Mouse (Mus musculus) neural tube, embryonic 14.5 days (tissue): ENCODE data around the gene Plekho1. TPM values are rescaled to one million over a fixed set of nuclear protein-coding genes. Genes with fewer than 3 reads are reported as not detected.
"Not testable (repeated sequence)": the region's sequence is repeated elsewhere in the genome, so short reads cannot be mapped to it uniquely, and the experiment has no call there.

Experiments used
- ATAC-seq: fragments of 200-750 bp; cut with Nextera tagmentation; 2 replicates; pipeline ENCODE4 v1.8.0; 2017; ENCODE audit warnings: low read depth, mild to moderate bottlenecking, moderate TSS enrichment, moderate library complexity
- H3K27ac ChIP-seq: fragments of 300-500 bp; sonication (generic); 2 replicates; pipeline ENCODE4 v1.5.1; 2014; ENCODE audit warnings: low read depth, mild to moderate bottlenecking, control low read depth, low read length, moderate library complexity, mixed read lengths
- H3K27me3 ChIP-seq: fragments of 300-500 bp; sonication (generic); 2 replicates; pipeline ENCODE4 v1.6.1; 2014; ENCODE audit warnings: low read length; ENCODE audit not compliant: control insufficient read depth, insufficient read depth
- H3K36me3 ChIP-seq: fragments of 300-500 bp; sonication (generic); 2 replicates; pipeline ENCODE4 v1.6.1; 2014; ENCODE audit warnings: low read length, mixed read lengths; ENCODE audit not compliant: control insufficient read depth, insufficient read depth
- H3K4me1 ChIP-seq: fragments of 300-500 bp; sonication (generic); 2 replicates; pipeline ENCODE4 v1.6.1; 2014; ENCODE audit warnings: low read length; ENCODE audit not compliant: control insufficient read depth, insufficient read depth
- H3K4me2 ChIP-seq: fragments of 300-500 bp; sonication (generic); 2 replicates; pipeline ENCODE4 v1.6.1; 2014; ENCODE audit warnings: mild to moderate bottlenecking, low read depth, low read length, control low read depth
- H3K4me3 ChIP-seq: fragments of 300-500 bp; sonication (generic); 2 replicates; pipeline ENCODE4 v1.5.1; 2014; ENCODE audit warnings: low read depth, low read length, control low read depth, mixed read lengths
- H3K9ac ChIP-seq: fragments of 300-500 bp; sonication (generic); replicated peaks from 2 replicates; pipeline ENCODE4 v1.6.1; 2014; ENCODE audit warnings: low read depth, mild to moderate bottlenecking, control low read depth, low read length, mixed read lengths
- H3K9me3 ChIP-seq: fragments of 300-500 bp; sonication (generic); 2 replicates; pipeline ENCODE4 v1.6.1; 2016; ENCODE audit warnings: low read length; ENCODE audit not compliant: control insufficient read depth
- WGBS: fragments of 180-500 bp; shearing (Covaris S2); extraction: QIAGEN DNeasy Blood & Tissue Kit; methylation state at CpG from one replicate; pipeline ENCODE4 v1.1.7; 2014; 5-methylcytosine and 5-hydroxymethylcytosine counted together
- polyA plus RNA-seq: library from polyadenylated mRNA; unstranded; fragments of >200 nt; fragmentation: Nextera tagmentation; extraction: Ambion mirVana; gene quantifications from 2 replicates; pipeline ENCODE4 v1.2.1, GENCODE M21; 2014

Plekho1 gene
- polyA plus RNA-seq, 1 experiment from 2014 or later = 45.5 TPM

- Histone ChIP-seq H3K27ac (peak overlapping the region; percentile 10; the same call in 1 of the 2 replicates), H3K36me3 (no peaks in the 10 kb centered on the region), H3K9ac (no peak overlapping the region), H3K4me3 (no peak overlapping the region), H3K27me3 (no peaks in the 10 kb centered on the region), H3K9me3 (no peaks in the 10 kb centered on the region), H3K4me1 (0 out of 2 replicates have a peak, but pooled peaks cover 2% of the 10 kb centered on the region), H3K4me2 (no peak overlapping the region)
- ATAC-seq = no peak
Observed at GRCm38 (mm10) chr3:95953023-95953422, 42.8 kb downstream of the Plekho1 start.

DNA sequence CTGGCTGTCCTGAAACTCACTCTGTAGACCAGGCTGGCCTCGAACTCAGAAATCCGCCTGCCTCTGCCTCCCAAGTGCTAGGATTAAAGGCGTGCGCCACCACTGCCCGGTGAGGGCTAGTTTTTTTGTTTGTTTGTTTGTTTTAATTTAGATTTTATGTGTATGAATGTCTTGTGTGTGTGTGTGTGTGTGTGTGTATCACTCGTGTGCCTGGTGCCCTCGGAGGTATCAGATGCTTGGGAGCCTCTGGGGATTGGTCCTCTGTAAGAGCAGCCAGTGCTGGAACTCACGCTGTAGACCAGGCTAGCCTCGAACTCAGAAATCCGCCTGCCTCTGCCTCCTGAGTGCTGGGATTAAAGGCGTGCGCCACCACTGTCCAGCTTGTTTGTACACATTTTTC, 44.2 kb downstream of the Plekho1 start:
- not testable (repeated sequence) for H3K36me3 ChIP-seq, H3K4me1 ChIP-seq, H3K27me3 ChIP-seq, H3K9me3 ChIP-seq
- ATAC-seq = peak; percentile 32
- WGBS = 72% methylated on average over 12 of the region's 12 CpGs
- H3K9ac ChIP-seq = peak overlapping the region; percentile 70
- H3K4me2 ChIP-seq = peak overlapping the region; percentile 65
- H3K4me3 ChIP-seq = peak overlapping the region; percentile 44
- peak overlapping the region; percentile 99 for H3K27ac ChIP-seq

DNA sequence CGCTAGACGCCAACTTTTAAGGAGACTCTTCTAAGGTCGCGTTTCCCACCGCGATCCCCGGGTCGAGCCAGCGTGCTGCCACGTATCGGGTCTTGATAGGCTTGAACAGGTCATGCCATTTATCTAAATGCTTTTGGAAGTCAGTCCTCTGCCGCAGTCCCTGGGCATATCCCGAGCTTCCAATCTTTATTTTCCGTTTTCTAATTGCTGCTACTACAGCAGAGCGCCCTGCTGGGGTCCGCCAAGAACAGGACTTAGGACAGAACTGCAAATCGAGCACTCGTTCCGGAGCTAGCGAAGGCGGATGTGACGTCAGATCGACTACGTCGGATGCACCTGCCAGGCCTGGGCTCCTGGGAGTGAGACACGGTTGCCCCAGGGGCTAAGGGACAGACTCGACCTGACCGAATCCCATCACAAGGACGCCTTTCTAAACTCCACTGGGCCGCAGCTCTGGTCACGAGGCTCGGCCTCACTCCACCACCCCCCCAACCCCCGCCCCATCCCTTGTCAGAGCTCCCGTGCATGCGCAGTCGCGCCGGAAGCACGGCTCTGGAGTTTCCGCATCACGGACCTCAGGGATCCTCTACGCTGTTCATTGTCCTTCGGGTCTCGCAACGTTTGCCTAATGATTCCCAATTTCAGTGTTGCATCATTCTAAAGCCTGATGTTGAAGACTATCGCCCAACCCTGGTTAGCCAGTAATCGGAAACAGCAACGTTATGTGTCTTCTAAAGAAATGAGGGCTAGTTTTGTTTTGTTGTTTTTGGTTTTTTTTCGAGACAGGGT, 44.8 kb downstream of the Plekho1 start:
- WGBS = 1% methylated on average over 49 of the region's 49 CpGs
- Histone ChIP-seq H3K27ac (peak overlapping the region; percentile 99), H3K4me1 (0 out of 2 replicates have a peak, but pooled peaks cover 2% of the 10 kb centered on the region), H3K27me3 (no peaks in the 10 kb centered on the region), H3K4me2 (peak overlapping the region; percentile 65), H3K4me3 (peak overlapping the region; percentile 44), H3K9me3 (no peaks in the 10 kb centered on the region), H3K9ac (peak overlapping the region; percentile 70), H3K36me3 (no peaks in the 10 kb centered on the region)
- peak; percentile 96 for ATAC-seq

DNA sequence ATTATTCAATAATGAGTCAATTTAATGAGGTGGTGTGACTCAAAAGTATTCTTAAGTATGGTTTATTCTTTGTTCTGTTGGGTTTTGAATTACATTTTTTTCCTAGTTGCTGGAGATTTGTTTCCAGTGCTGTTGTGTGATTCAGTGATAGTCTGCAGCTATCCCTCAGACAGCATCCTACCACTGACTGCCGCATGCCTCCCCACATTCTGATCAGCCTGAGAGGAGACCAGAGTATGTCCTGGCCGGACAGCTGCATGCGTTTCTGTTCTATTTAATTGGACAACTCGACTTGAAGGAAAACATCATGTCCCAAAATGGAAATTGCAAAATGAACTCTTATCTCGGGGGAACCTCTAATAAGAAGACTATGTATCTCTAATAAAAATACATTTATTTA, 47.5 kb downstream of the Plekho1 start:
- H3K4me1 ChIP-seq = 0 out of 2 replicates have a peak, but pooled peaks cover 2% of the 10 kb centered on the region
- no peaks in the 10 kb centered on the region for H3K27me3 ChIP-seq
- peaks cover 5% of the 10 kb centered on the region; the same call in 1 of the 2 replicates for H3K36me3 ChIP-seq
- no peak overlapping the region for H3K9ac ChIP-seq
- H3K4me2 ChIP-seq = no peak overlapping the region
- 92% methylated on average over 5 of the region's 5 CpGs for WGBS
- H3K27ac ChIP-seq = no peak overlapping the region
- no peak for ATAC-seq
- H3K4me3 ChIP-seq = no peak overlapping the region
- no peaks in the 10 kb centered on the region for H3K9me3 ChIP-seq

GRCm38 (mm10) chr3:95945731-95946240, 50.0 kb downstream of the Plekho1 start:
- H3K9ac ChIP-seq = no peak overlapping the region
- no peaks in the 10 kb centered on the region for H3K9me3 ChIP-seq
- peaks cover 8% of the 10 kb centered on the region; the same call in 1 of the 2 replicates for H3K36me3 ChIP-seq
- ATAC-seq = no peak
- 79% methylated on average over 14 of the region's 14 CpGs for WGBS
- no peak overlapping the region for H3K4me2 ChIP-seq
- H3K4me3 ChIP-seq = no peak overlapping the region
- no peaks in the 10 kb centered on the region for H3K4me1 ChIP-seq
- H3K27ac ChIP-seq = no peak overlapping the region
- no peaks in the 10 kb centered on the region for H3K27me3 ChIP-seq

DNA sequence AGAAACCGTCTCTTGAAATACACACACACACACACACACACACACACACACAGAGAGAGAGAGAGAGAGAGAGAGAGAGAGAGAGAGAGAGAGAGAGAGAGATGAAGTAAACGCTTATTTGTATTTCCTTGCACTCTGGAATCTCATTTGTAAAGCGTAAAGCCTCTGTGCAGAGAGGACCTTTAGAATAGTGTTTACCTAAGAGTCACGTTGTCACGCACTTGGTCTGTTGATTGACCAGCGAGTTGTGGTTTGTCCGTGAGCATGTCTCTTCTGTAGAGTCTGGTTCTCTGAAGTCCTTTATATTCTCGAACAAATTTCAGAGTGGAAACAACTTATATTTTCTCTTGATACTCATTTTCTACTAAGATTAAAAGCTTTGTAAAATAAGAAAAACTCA, 51.1 kb downstream of the Plekho1 start:
- no peak overlapping the region for H3K4me2 ChIP-seq
- H3K9ac ChIP-seq = no peak overlapping the region
- H3K4me3 ChIP-seq = no peak overlapping the region
- no peak for ATAC-seq
- H3K9me3 ChIP-seq = no peaks in the 10 kb centered on the region
- WGBS = 91% methylated on average over 8 of the region's 8 CpGs
- H3K27me3 ChIP-seq = no peaks in the 10 kb centered on the region
- H3K27ac ChIP-seq = no peak overlapping the region
- H3K4me1 ChIP-seq = no peaks in the 10 kb centered on the region
- H3K36me3 ChIP-seq = peaks cover 17% of the 10 kb centered on the region; the same call in 1 of the 2 replicates

DNA sequence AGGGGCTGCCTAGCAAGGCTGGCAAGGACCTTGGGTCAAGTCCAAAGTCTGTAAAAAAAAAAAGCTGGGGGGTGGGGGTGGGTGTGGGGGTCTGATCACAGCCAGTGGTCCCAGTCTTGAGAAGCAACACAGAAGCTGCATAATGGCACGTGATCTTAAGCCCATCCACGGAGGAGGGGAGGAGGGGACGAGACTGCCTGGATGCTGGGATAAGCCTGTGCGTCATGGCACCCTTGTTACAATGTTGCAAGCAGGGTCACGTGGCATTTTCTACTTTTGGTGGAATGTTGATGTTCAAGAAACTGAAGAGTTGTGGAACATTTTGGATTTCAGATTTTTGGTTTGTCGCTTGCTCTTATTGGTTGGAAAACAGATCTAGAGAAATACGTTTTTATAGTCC, 52.6 kb downstream of the Plekho1 start:
- H3K4me1 ChIP-seq = no peaks in the 10 kb centered on the region
- no peak overlapping the region for H3K9ac ChIP-seq
- 93% methylated on average over 7 of the region's 7 CpGs for WGBS
- H3K36me3 ChIP-seq = peaks cover 23% of the 10 kb centered on the region; the same call in 1 of the 2 replicates
- H3K9me3 ChIP-seq = no peaks in the 10 kb centered on the region
- no peak overlapping the region for H3K4me3 ChIP-seq
- ATAC-seq = no peak
- H3K27me3 ChIP-seq = no peaks in the 10 kb centered on the region
- H3K4me2 ChIP-seq = no peak overlapping the region
- H3K27ac ChIP-seq = no peak overlapping the region

DNA sequence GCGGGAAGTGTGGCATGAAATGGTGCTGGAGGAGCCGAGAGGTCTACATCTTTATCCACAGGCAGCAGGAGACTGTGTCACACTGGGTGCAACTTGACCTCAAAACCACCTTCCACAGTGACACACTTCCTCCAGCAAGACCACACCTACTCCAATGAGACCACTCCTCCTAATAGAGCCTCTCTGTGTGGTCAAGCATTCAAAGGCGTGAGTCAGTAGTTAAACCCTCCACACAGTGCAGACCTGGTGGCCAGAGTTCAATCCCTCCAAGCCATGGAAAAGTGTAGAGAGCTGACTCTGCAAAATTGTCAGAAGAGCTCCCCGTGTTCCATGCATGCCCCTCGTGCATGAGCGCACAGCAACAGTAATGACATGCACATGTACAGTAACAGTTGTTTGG, 53.1 kb downstream of the Plekho1 start:
- Histone ChIP-seq H3K36me3 (peaks cover 28% of the 10 kb centered on the region), H3K9ac (no peak overlapping the region), H3K27me3 (no peaks in the 10 kb centered on the region), H3K4me3 (no peak overlapping the region), H3K4me2 (no peak overlapping the region), H3K9me3 (no peaks in the 10 kb centered on the region), H3K4me1 (no peaks in the 10 kb centered on the region), H3K27ac (no peak overlapping the region)
- no peak for ATAC-seq
- 84% methylated on average over 6 of the region's 6 CpGs for WGBS

DNA sequence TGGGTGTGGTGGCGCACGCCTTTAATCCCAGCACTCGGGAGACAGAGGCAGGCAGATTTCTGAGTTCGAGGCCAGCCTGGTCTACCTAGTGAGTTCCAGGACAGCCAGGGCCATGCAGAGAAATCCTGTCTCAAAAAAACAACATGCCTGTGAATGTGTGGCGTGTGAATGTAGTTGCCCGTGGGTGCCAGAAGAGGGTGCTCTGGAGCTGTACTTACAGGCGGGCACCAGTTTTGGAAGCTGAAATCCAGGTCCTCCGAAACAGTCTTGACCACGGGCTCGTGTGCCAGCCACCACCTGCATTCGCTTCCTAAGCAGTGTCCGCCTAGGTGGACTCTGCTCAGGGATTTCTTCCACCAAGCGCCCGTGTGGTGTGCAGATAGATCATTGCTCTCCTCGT, 57.0 kb downstream of the Plekho1 start:
- peaks cover 39% of the 10 kb centered on the region for H3K36me3 ChIP-seq
- H3K27me3 ChIP-seq = no peaks in the 10 kb centered on the region
- ATAC-seq = no peak
- no peak overlapping the region for H3K4me2 ChIP-seq
- no peaks in the 10 kb centered on the region for H3K9me3 ChIP-seq
- H3K27ac ChIP-seq = no peak overlapping the region
- H3K4me1 ChIP-seq = no peaks in the 10 kb centered on the region
- WGBS = 94% methylated on average over 15 of the region's 15 CpGs
- no peak overlapping the region for H3K9ac ChIP-seq
- no peak overlapping the region for H3K4me3 ChIP-seq
